Mouse (Mus musculus): Measurements from ENCODE around the gene Hivep1. TPM values are rescaled to one million over a fixed set of nuclear protein-coding genes. Genes with fewer than 3 reads are reported as not detected.

Hivep1 gene
- total RNA-seq, 4 experiments from 2014 or later, result 8.3 to 16.7 (median 12.6) TPM

DNA sequence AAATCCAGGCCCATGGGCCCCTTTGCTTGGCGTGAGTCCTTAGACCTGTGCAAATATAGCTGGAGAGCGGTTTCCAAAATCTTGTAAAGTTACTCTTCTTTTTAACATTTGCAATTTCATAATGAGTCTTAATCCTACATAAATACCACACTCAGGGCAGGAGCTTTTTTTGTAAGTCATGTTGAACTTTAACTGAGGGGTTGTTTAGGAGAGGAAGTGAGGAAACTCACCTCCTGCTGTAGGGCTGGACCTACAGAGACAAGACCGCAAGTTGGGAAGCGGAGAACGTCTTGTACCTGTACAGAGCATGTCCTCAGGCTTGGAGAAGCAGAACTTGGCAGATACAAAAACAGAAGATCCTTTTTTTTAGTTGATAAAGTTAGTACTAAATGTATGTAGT lies 23.7 kb downstream of the Hivep1 start:
- DNase-seq (ENCODE audit: low spot score in 2 of 2), result no peak

DNA sequence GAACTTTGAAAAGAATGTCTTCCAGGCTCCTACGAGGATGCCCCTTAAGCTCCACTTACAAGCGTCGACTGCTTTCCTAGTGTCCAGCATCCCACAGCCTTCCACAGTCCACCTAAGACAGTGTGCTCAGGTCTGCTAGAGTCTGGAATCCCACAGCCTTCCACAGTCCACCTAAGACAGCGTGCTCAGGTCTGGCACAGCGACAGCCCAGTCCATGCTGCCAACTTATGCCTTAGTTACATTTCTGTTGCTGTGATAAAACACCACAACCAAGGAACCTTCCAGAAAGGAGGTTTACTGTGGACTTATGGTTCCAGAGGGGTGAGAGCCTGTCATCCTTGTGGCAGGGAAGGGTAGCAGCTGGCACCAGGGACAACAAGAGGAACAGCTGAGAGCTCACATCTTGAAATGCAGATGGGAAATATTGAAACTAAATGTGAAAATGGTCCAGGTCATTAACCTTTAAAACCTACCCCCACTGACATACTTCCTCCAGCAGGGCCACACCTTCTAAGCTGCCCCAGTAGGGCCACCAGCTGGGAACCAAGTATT lies 25.0 kb downstream of the Hivep1 start:
- no peak for DNase-seq (ENCODE audit: low spot score in 2 of 2)

DNA sequence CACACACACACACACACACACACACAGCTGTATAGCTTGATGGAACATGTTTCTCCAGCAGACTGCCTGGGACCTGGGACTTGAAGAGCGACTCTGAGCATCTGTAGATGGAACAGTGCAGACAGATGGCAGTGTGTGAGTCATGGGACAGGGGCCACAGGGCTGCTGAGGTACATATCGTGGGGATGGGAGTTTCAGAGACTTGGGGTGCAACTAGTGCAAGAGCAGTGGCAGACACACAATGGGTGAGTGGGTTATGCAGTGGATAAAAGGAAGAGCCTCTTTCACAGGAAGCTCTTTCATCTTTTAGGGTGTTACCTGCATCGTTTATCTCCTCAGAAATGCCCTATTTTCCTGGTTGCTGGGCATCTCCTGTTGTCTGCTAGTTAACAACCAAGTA lies 25.8 kb downstream of the Hivep1 start:
- DNase-seq (ENCODE audit: low spot score in 2 of 2), result no peak

DNA sequence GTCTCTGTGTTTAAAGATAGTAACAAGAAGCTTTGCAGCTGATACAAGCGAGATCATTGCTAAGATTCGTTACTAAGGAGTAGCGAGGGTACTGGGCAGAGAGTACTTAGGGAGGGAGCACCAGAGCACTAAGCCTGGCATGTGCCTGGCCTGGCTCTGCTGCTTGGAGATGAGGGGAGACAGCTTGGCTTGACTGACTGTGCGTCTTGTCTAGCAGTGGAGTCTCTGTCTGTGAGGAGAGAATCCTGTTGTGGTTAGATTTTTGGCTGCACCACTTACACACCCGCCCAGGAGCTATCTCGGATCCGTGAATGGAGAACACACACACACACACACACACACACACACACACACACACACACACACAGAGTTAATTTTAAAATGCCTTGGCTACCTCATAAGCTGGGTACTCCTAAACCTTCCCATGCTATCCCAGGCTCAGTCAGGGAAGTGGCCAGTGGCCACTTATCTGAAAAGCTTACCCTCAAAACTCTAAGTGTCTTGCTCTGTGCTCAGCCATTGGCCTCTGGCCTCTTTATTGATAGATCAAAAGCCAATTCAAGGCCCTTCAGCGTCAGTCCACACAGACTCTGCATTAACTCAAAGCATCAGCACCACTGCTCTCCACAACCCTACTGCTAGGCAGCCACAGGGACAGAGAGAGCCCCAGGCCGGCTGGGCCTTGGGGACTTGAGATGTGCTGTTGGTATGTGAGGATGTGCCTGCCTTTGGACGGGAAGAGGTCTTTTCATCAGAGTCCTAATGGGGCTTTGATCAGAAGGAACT lies 28.5 kb downstream of the Hivep1 start:
- no peak for DNase-seq (ENCODE audit: low spot score in 2 of 2)

DNA sequence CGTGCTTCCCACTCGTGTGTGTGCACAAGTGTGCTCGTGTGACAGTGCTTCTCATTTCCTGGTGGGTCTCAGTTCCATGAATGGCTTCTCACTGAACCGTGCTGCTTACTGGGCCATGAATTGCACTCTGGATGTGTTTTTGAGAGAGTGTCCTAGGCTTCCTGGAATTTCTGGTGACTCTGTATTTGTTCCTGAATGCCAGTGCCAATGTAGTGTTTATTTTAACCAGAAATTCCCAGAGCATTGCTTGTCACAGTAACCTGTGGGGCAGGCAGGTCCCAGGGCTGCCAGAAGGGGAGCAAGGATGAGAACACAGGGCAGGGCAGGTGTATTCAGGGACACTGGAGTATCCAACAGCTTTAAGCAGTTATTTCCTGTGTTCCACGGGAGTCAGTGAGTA lies 36.5 kb downstream of the Hivep1 start:
- DNase-seq (ENCODE audit: low spot score in 2 of 2), result no peak

DNA sequence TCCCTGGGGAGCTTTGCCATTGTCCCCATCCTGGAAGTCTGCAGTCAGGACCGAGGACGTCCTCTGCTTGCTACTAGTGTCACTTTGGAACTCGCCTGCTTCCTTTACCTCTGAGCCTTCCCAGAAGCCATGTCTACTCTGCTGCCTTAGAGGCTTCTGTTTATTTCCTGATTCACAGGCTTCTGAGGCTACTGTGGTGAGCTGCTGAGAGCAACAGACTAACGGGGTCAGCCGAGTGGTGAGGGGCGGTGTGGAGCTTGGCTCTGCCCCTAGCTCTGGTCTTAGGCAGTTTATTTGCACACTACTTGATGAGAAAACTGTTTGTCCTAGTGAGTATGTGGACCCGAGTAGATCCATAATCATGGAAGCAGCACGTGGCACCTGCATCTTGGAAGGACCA lies 37.2 kb downstream of the Hivep1 start:
- no peak for DNase-seq (ENCODE audit: low spot score in 2 of 2)

DNA sequence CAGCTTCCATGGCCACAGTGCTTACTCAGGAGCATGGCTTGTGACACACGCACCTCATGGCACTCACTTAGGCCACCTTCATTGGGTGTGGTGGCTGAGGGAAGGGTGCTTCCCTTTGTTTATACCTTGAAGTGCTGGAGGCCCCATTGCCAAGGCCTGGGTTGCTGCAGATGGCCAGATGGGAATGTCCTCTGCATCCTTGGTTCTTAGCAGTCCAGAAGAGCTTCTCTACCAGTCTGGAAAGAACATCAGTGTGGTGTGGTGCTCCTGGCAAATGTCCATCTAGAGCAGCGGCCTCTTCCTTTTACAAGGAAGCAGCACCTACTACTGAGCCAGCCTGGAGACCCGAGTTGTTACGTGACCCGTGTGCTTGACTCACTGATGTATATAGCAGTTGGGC lies 38.9 kb downstream of the Hivep1 start:
- DNase-seq (ENCODE audit: low spot score in 2 of 2), result no peak

DNA sequence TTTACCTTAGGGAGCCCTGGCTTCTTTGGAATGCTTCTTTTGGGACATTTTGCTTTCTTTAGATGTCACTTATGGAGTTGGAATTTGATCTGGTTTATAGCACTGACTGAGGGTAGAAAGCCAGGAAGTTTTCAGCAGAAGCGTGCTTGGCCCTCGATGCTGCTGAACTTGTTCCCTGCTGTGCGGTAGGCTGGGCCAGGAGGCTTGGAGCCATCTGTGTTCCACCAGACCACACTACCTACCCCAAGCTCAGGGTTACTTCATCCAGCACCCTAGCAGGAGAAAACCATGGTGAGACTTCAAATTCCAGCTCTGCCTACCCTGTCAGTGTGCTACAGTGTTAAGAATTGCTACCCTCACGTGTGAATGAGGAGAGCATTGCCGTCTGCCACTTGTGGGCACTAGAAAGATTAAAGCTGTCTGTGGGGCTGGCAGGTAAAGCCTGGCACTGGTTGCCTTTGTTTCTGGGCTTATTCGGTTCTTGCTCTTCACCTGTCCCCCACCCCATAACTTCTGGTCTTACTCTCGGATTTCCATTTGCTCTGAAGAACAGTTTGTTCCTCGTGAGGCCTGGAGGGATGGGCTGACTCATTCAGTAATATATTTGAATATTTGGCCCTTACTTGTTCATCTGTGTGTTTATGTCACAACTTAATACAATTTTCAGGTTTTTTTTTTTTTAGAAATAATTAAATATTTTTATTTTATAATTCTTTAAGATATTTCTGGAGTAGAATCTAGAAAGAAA lies 40.7 kb downstream of the Hivep1 start:
- DNase-seq (ENCODE audit: low spot score in 2 of 2), result no peak

DNA sequence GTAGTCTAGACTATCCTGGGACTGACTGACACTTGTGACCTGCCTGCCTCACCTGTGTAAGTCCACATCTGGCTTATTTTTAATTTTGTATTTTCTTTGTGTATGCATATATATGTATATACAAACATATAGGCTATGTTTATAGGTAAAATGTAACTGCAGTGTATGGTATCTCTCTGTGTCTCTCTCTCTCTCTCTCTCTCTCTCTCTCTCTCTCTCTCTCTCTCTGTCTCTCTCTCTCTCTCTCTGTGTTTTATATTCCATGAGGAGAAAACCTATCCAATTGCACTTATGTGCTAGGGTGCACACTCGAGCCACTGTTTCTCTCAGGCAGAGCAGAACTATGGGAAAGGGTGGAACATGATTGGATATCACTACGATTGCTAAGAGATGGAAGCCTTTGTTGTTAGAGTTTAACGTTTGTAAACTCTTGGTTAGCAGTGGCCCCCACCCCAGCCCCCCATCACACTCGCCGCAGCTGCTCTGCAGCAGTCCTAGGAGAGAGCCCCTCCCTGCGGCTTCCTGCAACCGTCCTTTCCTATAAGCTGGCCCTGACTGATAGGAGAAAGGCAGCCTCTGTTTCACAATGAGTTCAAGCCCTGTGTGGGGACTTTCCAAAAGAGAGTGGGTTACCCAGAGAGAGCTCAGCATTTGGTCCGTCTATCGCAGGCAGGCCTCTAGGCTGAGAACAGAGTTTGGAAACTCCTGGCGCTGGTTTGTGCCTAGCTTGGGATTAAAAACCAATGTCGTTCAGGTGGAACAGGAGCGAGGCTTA lies 41.6 kb downstream of the Hivep1 start:
- no peak for DNase-seq (ENCODE audit: low spot score in 2 of 2)

DNA sequence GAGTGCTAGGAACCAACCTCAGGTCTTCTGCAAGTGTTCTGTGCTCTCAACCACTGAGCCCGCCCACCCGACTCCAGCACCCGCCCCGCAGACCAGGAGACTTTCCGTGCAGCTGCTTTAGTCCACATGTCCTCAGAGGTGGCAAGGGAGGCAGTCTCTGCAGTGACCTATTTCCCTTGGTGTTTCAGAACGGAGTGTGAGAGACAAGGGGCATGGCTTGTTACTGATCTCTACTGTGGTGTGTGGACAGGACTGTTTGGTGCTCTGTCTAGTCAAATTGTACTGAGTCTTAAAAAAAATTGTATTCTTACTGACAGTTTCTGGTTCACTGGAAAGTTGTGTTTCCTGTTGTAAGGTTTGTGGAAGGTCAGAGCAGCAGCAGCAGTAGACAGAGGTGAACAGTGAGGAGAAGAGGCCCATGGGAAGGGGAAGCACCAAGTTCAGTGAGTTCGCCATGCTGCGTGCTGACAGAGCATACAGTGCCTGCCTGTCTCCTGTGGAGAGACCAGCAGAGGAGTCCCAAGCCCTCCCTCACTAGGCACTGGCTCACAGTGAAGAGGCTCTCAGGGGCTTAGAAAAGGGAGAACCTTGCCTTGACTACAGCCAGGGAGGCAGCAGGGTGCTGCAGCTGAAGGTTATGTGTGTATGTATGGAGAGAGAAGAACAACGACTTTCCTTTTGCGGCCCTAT lies 44.1 kb downstream of the Hivep1 start:
- DNase-seq (ENCODE audit: low spot score in 2 of 2), result no peak

DNA sequence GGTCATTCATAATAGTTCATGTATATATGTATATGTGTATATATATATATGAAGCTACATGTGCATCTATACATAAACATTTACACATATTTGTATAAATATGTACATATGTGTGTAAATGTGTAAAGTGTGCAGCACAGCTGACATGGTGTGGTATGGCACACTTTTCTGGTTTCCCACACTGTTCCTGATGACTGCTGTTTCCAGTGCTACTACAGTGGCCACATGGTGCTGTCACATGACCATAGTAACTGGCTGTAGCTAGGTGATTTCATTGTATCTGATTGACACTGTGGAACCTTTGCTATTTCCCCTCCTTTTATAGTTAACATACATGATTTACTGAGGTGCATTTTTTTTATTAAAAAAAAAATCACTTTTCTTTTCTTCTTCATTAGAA lies 45.3 kb downstream of the Hivep1 start:
- DNase-seq (ENCODE audit: low spot score in 2 of 2), result no peak

DNA sequence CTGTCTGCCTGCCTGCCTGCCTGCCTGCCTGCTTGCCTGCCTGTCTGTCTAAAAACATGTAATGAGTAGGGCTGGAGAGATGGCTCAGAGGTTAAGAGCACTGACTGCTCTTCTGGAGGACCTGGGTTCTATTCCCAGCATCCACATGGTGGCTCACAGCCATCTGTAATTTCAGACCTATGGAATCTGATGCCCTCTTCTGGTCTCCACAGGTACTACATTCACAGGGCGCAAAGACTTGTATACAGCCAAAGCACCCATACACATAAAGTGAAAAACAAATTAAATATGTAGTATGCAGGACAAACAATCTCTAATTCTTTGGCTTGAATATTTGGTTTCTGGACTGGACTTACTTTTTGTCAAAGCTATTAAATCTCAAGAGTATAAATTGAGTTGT lies 46.7 kb downstream of the Hivep1 start:
- DNase-seq (ENCODE audit: low spot score in 2 of 2), result no peak

DNA sequence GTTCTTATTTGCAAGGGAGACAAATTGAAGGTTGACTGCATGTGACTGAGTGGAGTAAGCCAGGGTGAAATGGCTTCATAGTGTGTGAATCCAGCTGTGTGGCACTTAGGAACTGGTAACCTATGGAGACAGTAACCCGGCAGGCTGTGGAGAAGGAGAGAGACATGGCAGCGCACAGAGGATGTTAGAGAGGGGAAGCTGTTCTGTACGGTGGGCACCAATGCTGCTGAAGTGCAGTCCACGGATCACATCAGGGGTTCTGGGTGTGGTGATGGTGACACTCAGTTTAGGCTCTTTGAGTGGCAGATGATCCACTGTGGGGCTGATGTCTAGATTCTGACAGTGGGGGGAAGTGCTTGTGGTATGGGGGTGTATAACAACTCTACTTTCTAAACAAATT lies 47.7 kb downstream of the Hivep1 start:
- no peak for DNase-seq (ENCODE audit: low spot score in 2 of 2)

DNA sequence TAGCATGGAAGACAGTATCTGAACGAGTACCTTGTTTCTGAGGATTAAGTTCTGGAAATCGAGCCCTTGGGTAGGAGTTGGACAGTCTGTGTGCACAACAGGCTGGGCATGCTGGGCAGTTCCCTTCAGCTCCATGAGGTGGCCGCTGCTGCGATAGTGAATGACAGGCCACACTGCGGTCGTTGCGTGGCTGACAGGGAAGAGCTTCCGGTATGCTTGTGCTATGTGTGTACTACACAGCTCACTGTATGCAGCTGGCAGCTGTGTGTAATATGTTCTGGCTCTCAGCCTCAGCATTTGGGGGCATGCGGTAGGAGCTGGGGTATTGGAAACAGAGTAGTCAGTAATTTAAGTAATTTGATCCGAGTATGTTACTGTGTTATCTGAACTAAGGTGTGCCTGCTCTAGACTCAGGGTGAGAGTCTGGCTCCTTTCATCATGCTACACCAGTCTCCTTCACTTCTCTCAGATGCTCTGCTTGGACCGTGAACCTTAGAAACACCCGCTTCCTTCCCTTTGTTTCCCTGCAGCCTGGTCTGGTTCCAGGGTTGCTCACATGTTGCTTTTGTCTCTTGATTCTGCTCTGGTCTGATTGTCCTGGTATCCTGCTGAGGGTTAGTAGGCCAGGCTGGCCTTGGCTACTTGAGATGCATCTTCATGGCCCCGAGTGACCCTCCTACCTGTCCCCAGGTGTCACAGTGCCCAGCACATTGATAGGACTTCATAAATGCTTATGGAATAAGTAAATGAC lies 49.8 kb downstream of the Hivep1 start:
- DNase-seq (ENCODE audit: low spot score in 2 of 2), result no peak

DNA sequence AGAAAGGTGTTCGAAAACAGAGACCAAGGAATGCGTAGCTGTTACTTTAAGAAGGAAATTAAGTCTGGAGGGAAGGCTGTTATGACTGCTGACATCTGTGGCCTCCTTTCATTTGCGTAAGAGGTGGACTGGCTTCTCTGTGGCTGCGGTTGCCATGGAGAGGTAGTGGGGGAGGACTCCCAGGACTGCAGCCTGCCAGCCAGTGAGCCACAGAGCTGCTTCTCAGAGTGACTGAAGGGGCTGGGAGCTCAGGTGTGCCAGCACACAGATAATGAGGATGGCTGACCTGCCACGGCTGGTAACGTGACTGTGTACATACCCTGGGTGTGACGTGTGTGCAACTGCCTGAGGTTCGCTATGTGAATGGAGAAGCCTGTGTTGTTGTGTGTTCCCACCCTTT lies 51.2 kb downstream of the Hivep1 start:
- peak; percentile 27 to 47 for DNase-seq (ENCODE audit: low spot score in 2 of 2)

DNA sequence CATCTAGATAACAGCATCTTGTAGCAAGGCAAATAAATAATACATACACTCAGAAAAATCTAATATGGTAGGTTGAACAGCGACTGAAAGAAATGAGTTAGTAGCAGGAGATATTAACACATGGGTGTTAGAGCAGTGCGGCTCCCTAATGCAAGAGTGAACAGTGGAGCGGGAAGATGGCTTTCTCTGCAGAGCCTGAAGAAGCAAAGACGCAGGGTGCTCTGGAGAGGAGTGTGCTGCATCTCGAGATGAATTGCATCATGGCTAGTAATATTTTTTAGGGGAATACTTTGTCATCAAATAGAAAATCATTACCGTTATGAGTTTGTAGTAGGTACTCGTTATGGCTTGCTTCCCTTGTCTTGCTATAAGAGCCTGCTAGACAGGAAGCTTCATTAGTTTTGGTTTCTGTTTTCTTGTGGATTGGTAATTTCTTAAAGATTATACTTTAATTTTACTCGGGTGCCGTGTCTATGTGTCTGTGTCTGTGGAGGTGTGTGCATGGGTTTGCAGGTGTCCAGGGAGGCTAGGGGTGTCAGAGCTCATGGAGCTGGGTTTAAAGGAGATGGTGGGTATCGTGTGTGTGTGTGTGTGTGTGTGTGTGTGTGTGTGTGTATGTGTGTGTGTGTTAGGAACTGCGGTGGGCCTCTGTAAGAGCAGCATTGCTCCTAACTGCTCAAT lies 51.8 kb downstream of the Hivep1 start:
- DNase-seq (ENCODE audit: low spot score in 2 of 2), result no peak

DNA sequence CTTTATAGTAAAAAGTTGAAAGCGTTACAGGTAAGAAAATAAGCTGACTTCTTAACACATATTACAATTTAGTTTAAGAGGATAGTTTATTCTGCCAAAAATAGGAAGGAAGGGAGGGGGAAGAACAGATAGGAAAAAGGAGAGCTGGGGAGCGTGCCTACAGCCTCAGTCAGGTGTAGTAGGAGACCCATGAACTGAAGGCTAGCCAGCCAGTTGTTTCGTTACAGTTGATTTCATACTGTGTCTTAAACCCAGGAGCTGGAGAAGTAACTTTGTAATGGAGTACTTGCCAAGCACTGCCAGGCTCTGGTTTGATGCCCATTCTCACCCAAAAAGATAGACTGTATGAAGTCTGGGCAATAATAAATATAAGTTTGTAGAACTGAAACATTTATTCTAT lies 52.5 kb downstream of the Hivep1 start:
- DNase-seq (ENCODE audit: low spot score in 2 of 2), result no peak

DNA sequence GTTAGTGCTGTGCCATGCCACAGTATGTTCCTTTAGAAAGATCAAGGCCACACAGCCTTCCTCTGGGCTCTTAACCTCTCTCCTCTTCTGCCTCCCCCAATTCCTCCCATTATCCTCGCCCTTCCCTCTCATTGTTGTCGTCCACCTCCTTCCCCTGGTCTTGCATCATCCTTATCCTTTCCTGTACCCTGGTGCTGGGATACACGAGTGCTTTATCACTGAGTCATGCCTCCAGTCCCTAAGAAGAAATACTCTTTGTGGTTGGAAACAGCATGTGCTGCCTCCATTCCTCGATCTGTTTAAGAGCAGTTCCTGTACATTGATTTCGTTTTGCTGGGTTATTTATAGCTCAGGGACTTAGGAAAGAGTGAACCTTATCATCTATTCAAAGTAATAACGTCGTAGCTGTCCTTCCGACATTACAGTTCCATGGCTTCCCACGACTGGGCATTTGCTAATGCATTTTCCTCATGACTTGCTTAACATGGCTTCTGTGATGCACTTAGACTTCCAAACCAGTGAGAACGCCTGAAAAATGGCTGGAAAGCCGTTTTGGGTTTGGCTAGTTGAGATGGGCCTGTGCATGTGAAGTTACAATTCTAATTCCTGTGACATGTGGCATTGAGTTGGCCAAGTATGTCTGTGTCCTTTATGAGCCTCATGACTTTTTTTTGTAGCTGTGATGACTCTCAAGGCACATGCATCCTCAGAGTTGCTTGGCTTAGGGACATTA lies 56.8 kb downstream of the Hivep1 start:
- DNase-seq (ENCODE audit: low spot score in 2 of 2), result no peak

DNA sequence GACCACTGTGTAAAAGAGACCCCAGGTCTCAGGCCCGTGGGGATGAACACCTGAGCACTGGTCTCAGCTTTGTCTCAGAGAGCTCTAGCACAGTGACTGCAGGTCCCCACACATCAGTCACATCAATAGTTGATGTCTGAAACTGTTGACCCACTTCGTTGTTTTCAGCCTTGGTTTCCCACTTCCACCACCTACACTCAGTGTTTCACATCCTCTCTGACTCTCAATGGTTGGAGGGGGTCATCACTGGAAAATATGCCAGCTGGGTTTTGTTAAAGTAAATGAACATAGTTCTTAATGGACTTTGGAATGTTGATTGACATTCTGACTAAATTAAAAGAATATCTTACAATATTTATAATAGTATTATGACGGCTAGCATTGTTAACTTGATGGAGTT lies 58.6 kb downstream of the Hivep1 start:
- no peak for DNase-seq (ENCODE audit: low spot score in 2 of 2)

Data from gastrocnemius, adult 8-10 months (tissue).